Mouse (Mus musculus) brain, embryonic 14.5 days (tissue): ENCODE data around the gene Pdzrn4.

Experiments
- CTCF ChIP-seq: fragments of 200-500 bp; IDR thresholded peaks from 2 replicates; pipeline ENCODE4 v1.5.1; 2012; ENCODE audit warnings: inconsistent platforms, mild to moderate bottlenecking, moderate library complexity, borderline replicate concordance; ENCODE audit not compliant: insufficient read depth, insufficient read length; ENCODE audit errors: extremely low read depth
- POLR2A ChIP-seq: fragments of 200-500 bp; IDR thresholded peaks from 2 replicates; pipeline ENCODE4 v1.6.1; 2012; ENCODE audit warnings: mild to moderate bottlenecking, inconsistent platforms, borderline replicate concordance; ENCODE audit not compliant: poor library complexity, insufficient read depth, insufficient read length, severe bottlenecking; ENCODE audit errors: extremely low read depth

DNA sequence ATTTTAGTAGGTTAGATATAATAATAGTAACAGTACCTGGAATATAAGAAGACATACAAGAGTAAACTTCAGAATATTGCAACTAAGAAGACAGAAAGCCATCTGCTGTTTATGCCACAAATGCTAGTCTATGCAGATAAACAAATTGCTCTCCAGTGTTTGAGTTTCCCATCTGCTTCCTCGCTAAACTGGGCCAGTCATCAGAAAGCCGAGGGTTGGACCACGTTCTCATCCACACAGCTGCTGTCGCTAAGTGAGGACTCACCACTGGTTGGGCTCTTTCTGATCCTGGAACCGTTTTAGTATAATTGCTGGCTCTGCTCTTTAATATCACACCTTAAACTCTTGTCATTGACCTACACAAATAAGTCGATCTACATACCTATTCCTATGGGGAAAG, 85.5 kb downstream of the Pdzrn4 start:
- TF ChIP-seq CTCF (no peak), POLR2A (no peak)
